Mouse (Mus musculus) liver, embryonic 14.5 days (tissue): Measurements from ENCODE around the gene Mrpl45.
"Not testable (repeated sequence)": the region's sequence is repeated elsewhere in the genome, so short reads cannot be mapped to it uniquely, and the experiment has no call there.

Source experiments
- CTCF ChIP-seq: IDR thresholded peaks from 2 replicates; pipeline ENCODE4 v1.5.1; 2016; ENCODE audit warnings: antibody characterized with exemption, low read depth, control low read depth
- EP300 ChIP-seq: IDR thresholded peaks from 2 replicates; pipeline ENCODE4 v1.6.1; 2016; ENCODE audit warnings: antibody characterized with exemption, low read depth

- TF ChIP-seq CTCF, EP300: not testable (repeated sequence)
Observed at GRCm38 (mm10) chr11:97266544-97266943, 49.0 kb upstream of the Mrpl45 start.
